Mouse (Mus musculus) E14TG2a.4 (cell line): ENCODE results near the gene Zfhx3.

Source experiments
- CTCF ChIP-seq: conservative IDR thresholded peaks from 2 replicates; pipeline ENCODE4 v1.5.1; 2014; ENCODE audit warnings: low read length
- NANOG ChIP-seq: IDR thresholded peaks from 2 replicates; pipeline ENCODE4 v1.6.1; 2014; ENCODE audit warnings: borderline replicate concordance, low read length, mixed read lengths
- POU5F1 ChIP-seq: IDR thresholded peaks from 2 replicates; pipeline ENCODE4 v1.6.1; 2014; ENCODE audit warnings: low read length, borderline replicate concordance

DNA sequence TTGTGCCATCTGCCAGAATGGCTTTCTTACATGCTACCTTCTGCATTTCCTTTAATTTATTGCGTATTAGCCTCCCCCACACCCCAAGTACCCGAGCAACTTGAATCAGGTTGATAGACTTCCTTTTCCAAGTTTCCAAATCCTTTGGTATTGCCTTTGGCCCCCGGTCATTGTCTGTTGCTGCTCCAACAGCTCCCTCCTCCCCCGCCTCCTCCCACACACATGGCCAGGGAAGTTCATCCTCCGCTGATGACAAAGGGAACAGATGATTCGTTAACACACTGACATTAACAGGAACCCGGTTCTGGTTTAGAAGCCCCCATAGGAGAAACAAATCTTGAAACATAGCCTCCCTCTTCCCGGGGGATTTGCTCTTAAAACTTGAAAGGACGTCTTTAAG is 917.5 kb downstream of the Zfhx3 start:
- no peak for TF ChIP-seq CTCF
- no peak for TF ChIP-seq POU5F1
- TF ChIP-seq NANOG: no peak
